Mouse (Mus musculus) embryonic fibroblast, embryonic 13.5 days (primary cell): ENCODE data around the gene Gse1. TPM values are rescaled to one million over a fixed set of nuclear protein-coding genes. Genes with fewer than 3 reads are reported as not detected.

Experiments used
- H3K27ac ChIP-seq: 2 replicates; pipeline ENCODE4 v1.5.1; 2012; ENCODE audit warnings: low read length, control low read depth, inconsistent platforms; ENCODE audit not compliant: insufficient read depth
- H3K4me1 ChIP-seq: 2 replicates; pipeline ENCODE4 v1.6.1; 2011; ENCODE audit warnings: low read length; ENCODE audit not compliant: control insufficient read depth, insufficient read depth
- H3K4me3 ChIP-seq: 2 replicates; pipeline ENCODE4 v1.5.1; 2011; ENCODE audit warnings: mild to moderate bottlenecking, control low read depth, low read length; ENCODE audit not compliant: insufficient read depth
- CTCF ChIP-seq: IDR thresholded peaks from 2 replicates; pipeline ENCODE4 v1.5.1; 2011; ENCODE audit warnings: mild to moderate bottlenecking, control low read depth, low read length, moderate library complexity, borderline replicate concordance; ENCODE audit not compliant: insufficient read depth
- POLR2A ChIP-seq: IDR thresholded peaks from 2 replicates; pipeline ENCODE4 v1.6.1; 2011; ENCODE audit warnings: low read depth, mild to moderate bottlenecking, control low read depth, low read length, moderate library complexity
- polyA plus RNA-seq: library from polyadenylated mRNA; stranded (reverse); fragments of >200 nt; gene quantifications from 2 replicates; pipeline ENCODE4 v1.2.4, GENCODE M21; 2011; ENCODE audit warnings: low read depth; ENCODE audit not compliant: missing spikeins, insufficient read length

Gene Gse1
- 13.4 and 15.8 TPM in 2 replicates for polyA plus RNA-seq

GRCm38 (mm10) chr8:120227891-120228591 lies at the start of gene Gse1:
Gse1 (plus strand) TSS chr8:120228456.
- TF ChIP-seq POLR2A (peak; percentile 48; the same call in 1 of the 2 replicates), CTCF (no peak)
- Histone ChIP-seq H3K27ac (peak within 1 kb of the TSS; percentile 66), H3K4me1 (peaks cover 29% of the 10 kb centered on the region), H3K4me3 (peak within 1 kb of the TSS; percentile 43)

GRCm38 (mm10) chr8:120179027-120179431 lies 49.2 kb upstream of the Gse1 start:
- no peak overlapping the region; the same call in 1 of the 2 replicates for H3K4me3 ChIP-seq
- no peak overlapping the region for H3K27ac ChIP-seq
- 0 out of 2 replicates have a peak, but pooled peaks cover 3% of the 10 kb centered on the region for H3K4me1 ChIP-seq
- TF ChIP-seq CTCF, result peak; percentile 98
- TF ChIP-seq POLR2A, result no peak

- 0 out of 2 replicates have a peak, but pooled peaks cover 3% of the 10 kb centered on the region for H3K4me1 ChIP-seq
- H3K4me3 ChIP-seq, result no peak overlapping the region
- no peak overlapping the region for H3K27ac ChIP-seq
- TF ChIP-seq CTCF, result no peak
- no peak for TF ChIP-seq POLR2A
Observed at GRCm38 (mm10) chr8:120180445-120180970, 47.7 kb upstream of the Gse1 start.

- TF ChIP-seq POLR2A (no peak), CTCF (no peak)
- H3K4me3 ChIP-seq, result no peak overlapping the region
- no peak overlapping the region for H3K27ac ChIP-seq
- H3K4me1 ChIP-seq, result 0 out of 2 replicates have a peak, but pooled peaks cover 3% of the 10 kb centered on the region
Observed at GRCm38 (mm10) chr8:120181274-120181673, 47.0 kb upstream of the Gse1 start.

GRCm38 (mm10) chr8:120181861-120182414 lies 46.3 kb upstream of the Gse1 start:
- TF ChIP-seq CTCF (no peak), POLR2A (no peak)
- 0 out of 2 replicates have a peak, but pooled peaks cover 3% of the 10 kb centered on the region for H3K4me1 ChIP-seq
- no peak overlapping the region for H3K27ac ChIP-seq
- no peak overlapping the region for H3K4me3 ChIP-seq

GRCm38 (mm10) chr8:120184366-120184765 lies 43.9 kb upstream of the Gse1 start:
- H3K4me3 ChIP-seq, result no peak overlapping the region
- H3K4me1 ChIP-seq, result no peaks in the 10 kb centered on the region
- no peak for TF ChIP-seq CTCF
- no peak for TF ChIP-seq POLR2A
- no peak overlapping the region for H3K27ac ChIP-seq

- TF ChIP-seq POLR2A (no peak), CTCF (no peak)
- no peak overlapping the region for H3K27ac ChIP-seq
- H3K4me1 ChIP-seq, result no peaks in the 10 kb centered on the region
- no peak overlapping the region for H3K4me3 ChIP-seq
Observed at GRCm38 (mm10) chr8:120184850-120185792, 43.1 kb upstream of the Gse1 start.

GRCm38 (mm10) chr8:120186454-120186853 lies 41.8 kb upstream of the Gse1 start:
- Histone ChIP-seq H3K4me1 (no peaks in the 10 kb centered on the region), H3K27ac (no peak overlapping the region), H3K4me3 (no peak overlapping the region)
- TF ChIP-seq CTCF (no peak), POLR2A (no peak)

- TF ChIP-seq POLR2A (no peak), CTCF (no peak)
- Histone ChIP-seq H3K4me1 (no peaks in the 10 kb centered on the region), H3K4me3 (no peak overlapping the region), H3K27ac (no peak overlapping the region)
Observed at GRCm38 (mm10) chr8:120188510-120188909, 39.7 kb upstream of the Gse1 start.
